Mouse (Mus musculus): ENCODE data around the gene Tssk3.
A peak's percentile ranks its signal among the peaks of the same experiment; 100 is the strongest.
"Not testable (repeated sequence)": the region's sequence is repeated elsewhere in the genome, so short reads cannot be mapped to it uniquely, and the experiment has no call there.

Gene Tssk3

GRCm38 (mm10) chr4:129502327-129502888, 11.6 kb upstream of the Tssk3 start:
- DNase-seq (ENCODE audit: low read depth in 1 of 2, low spot score in 2 of 2) = no peak

- peak; percentile 40 to 74 for DNase-seq (ENCODE audit: low read depth in 1 of 2, low spot score in 2 of 2)
These were observed 10.1 kb upstream of the Tssk3 start for GRCm38 (mm10) chr4:129500607-129501566.

- DNase-seq (ENCODE audit: low read depth in 1 of 2, low spot score in 2 of 2) = no peak
These were observed 9.2 kb upstream of the Tssk3 start for GRCm38 (mm10) chr4:129500017-129500416.

- no peak for DNase-seq (ENCODE audit: low read depth in 1 of 2, low spot score in 2 of 2)
These were observed 8.1 kb upstream of the Tssk3 start for GRCm38 (mm10) chr4:129498941-129499340.

GRCm38 (mm10) chr4:129496631-129497030, 5.8 kb upstream of the Tssk3 start:
- DNase-seq (ENCODE audit: low read depth in 1 of 2, low spot score in 2 of 2) = peak in 1 of 2 experiments; percentile 49

GRCm38 (mm10) chr4:129495672-129496562, 5.1 kb upstream of the Tssk3 start:
- DNase-seq (ENCODE audit: low read depth in 1 of 2, low spot score in 2 of 2) = peak in 1 of 2 experiments; percentile 41

- no peak for DNase-seq (ENCODE audit: low read depth in 1 of 2, low spot score in 2 of 2)
These were observed 3.9 kb upstream of the Tssk3 start for GRCm38 (mm10) chr4:129494681-129495080.

- DNase-seq (ENCODE audit: low read depth in 1 of 2, low spot score in 2 of 2) = no peak
These were observed 9.7 kb downstream of the Tssk3 start for GRCm38 (mm10) chr4:129481090-129481489.

- no peak for DNase-seq (ENCODE audit: low read depth in 1 of 2, low spot score in 2 of 2)
These were observed 11.0 kb downstream of the Tssk3 start for GRCm38 (mm10) chr4:129479863-129480262.

GRCm38 (mm10) chr4:129476047-129476446, 14.8 kb downstream of the Tssk3 start:
- DNase-seq (ENCODE audit: low read depth in 1 of 2, low spot score in 2 of 2) = no peak

GRCm38 (mm10) chr4:129464286-129464815, 26.5 kb downstream of the Tssk3 start:
- DNase-seq (ENCODE audit: low read depth in 1 of 2, low spot score in 2 of 2) = no peak

- no peak for DNase-seq (ENCODE audit: low read depth in 1 of 2, low spot score in 2 of 2)
These were observed 27.4 kb downstream of the Tssk3 start for GRCm38 (mm10) chr4:129463097-129464059.

- no peak for DNase-seq (ENCODE audit: low read depth in 1 of 2, low spot score in 2 of 2)
These were observed 28.7 kb downstream of the Tssk3 start for GRCm38 (mm10) chr4:129462118-129462517.

- peak; percentile 99 for DNase-seq (ENCODE audit: low read depth in 1 of 2, low spot score in 2 of 2)
These were observed 29.4 kb downstream of the Tssk3 start, which contains the start of gene Bsdc1 for GRCm38 (mm10) chr4:129461183-129461960. TSS of gene Bsdc1 (plus strand) at chr4:129461581.

GRCm38 (mm10) chr4:129460827-129461182, 30.0 kb downstream of the Tssk3 start:
- DNase-seq (ENCODE audit: low read depth in 1 of 2, low spot score in 2 of 2) = no peak

- DNase-seq (ENCODE audit: low read depth in 1 of 2, low spot score in 2 of 2) = no peak
These were observed 31.1 kb downstream of the Tssk3 start for GRCm38 (mm10) chr4:129459726-129460125.

GRCm38 (mm10) chr4:129457311-129457710, 33.5 kb downstream of the Tssk3 start:
- not testable (repeated sequence) for DNase-seq (ENCODE audit: low read depth in 1 of 2, low spot score in 2 of 2)

GRCm38 (mm10) chr4:129456126-129456525, 34.7 kb downstream of the Tssk3 start:
- no peak for DNase-seq (ENCODE audit: low read depth in 1 of 2, low spot score in 2 of 2)

- DNase-seq (ENCODE audit: low read depth in 1 of 2, low spot score in 2 of 2) = peak; percentile 16 to 26
These were observed 35.6 kb downstream of the Tssk3 start for GRCm38 (mm10) chr4:129455265-129455664.

Measured in monocyte, adult 2 months (primary cell).